Mouse (Mus musculus): Measurements from ENCODE around the gene Slc25a3. TPM values are rescaled to one million over a fixed set of nuclear protein-coding genes. Genes with fewer than 3 reads are reported as not detected.

Slc25a3 gene
- polyA plus RNA-seq (2015; fragmentation: Nextera tagmentation; extraction: Ambion mirVana): 482 and 491 TPM in 2 replicates

- Histone ChIP-seq H3K9ac (replicated peaks; ENCODE audit: low read depth, low read length) (peak within 1 kb of the TSS; percentile 80), H3K4me2 (ENCODE audit: low read length) (peak within 1 kb of the TSS; percentile 85), H3K4me1 (replicated peaks; ENCODE audit: control insufficient read depth, insufficient read depth, low read length) (peaks cover 14% of the 10 kb centered on the region), H3K9me3 (ENCODE audit: control insufficient read depth, low read length) (no peaks in the 10 kb centered on the region), H3K27ac (ENCODE audit: low read length) (peak within 1 kb of the TSS; percentile 86), H3K4me3 (replicated peaks; ENCODE audit: low read length) (peak within 1 kb of the TSS; percentile 65), H3K27me3 (replicated peaks; ENCODE audit: control insufficient read depth, insufficient read depth, low read length) (no peaks in the 10 kb centered on the region), H3K36me3 (ENCODE audit: control insufficient read depth, insufficient read depth) (peaks cover 12% of the 10 kb centered on the region)
- ATAC-seq: peak; percentile 100
- WGBS: 14% methylated on average over 59 of the region's 59 CpGs
Observed at GRCm38 (mm10) chr10:91123828-91124822, at the start of gene Slc25a3. Gene Slc25a3 (minus strand): TSS chr10:91124059.

GRCm38 (mm10) chr10:91172329-91173100 lies 48.7 kb upstream of the Slc25a3 start:
- peak overlapping the region; percentile 96 for H3K4me3 ChIP-seq (replicated peaks; ENCODE audit: low read length)
- H3K27ac ChIP-seq (ENCODE audit: low read length): peak overlapping the region; percentile 100
- peak overlapping the region; percentile 98 for H3K9ac ChIP-seq (replicated peaks; ENCODE audit: low read depth, low read length)
- H3K27me3 ChIP-seq (replicated peaks; ENCODE audit: control insufficient read depth, insufficient read depth, low read length): no peaks in the 10 kb centered on the region
- no peaks in the 10 kb centered on the region for H3K9me3 ChIP-seq (ENCODE audit: control insufficient read depth, low read length)
- H3K36me3 ChIP-seq (ENCODE audit: control insufficient read depth, insufficient read depth): no peaks in the 10 kb centered on the region
- H3K4me1 ChIP-seq (replicated peaks; ENCODE audit: control insufficient read depth, insufficient read depth, low read length): peaks cover 21% of the 10 kb centered on the region
- ATAC-seq: no peak
- 81% methylated on average over 14 of the region's 14 CpGs for WGBS
- H3K4me2 ChIP-seq (ENCODE audit: low read length): peak overlapping the region; percentile 69

GRCm38 (mm10) chr10:91171455-91172328 lies 47.8 kb upstream of the Slc25a3 start:
- Histone ChIP-seq H3K27me3 (replicated peaks; ENCODE audit: control insufficient read depth, insufficient read depth, low read length) (no peaks in the 10 kb centered on the region), H3K4me3 (replicated peaks; ENCODE audit: low read length) (peak overlapping the region; percentile 96), H3K27ac (ENCODE audit: low read length) (peak overlapping the region; percentile 100), H3K4me1 (replicated peaks; ENCODE audit: control insufficient read depth, insufficient read depth, low read length) (peaks cover 29% of the 10 kb centered on the region), H3K4me2 (ENCODE audit: low read length) (peak overlapping the region; percentile 77), H3K9ac (replicated peaks; ENCODE audit: low read depth, low read length) (peak overlapping the region; percentile 98), H3K36me3 (ENCODE audit: control insufficient read depth, insufficient read depth) (no peaks in the 10 kb centered on the region), H3K9me3 (ENCODE audit: control insufficient read depth, low read length) (no peaks in the 10 kb centered on the region)
- ATAC-seq: peak; percentile 97
- under 1% methylated on average over 68 of the region's 68 CpGs for WGBS

- Histone ChIP-seq H3K36me3 (ENCODE audit: control insufficient read depth, insufficient read depth) (no peaks in the 10 kb centered on the region), H3K4me2 (ENCODE audit: low read length) (peak overlapping the region; percentile 77), H3K4me3 (replicated peaks; ENCODE audit: low read length) (peak overlapping the region; percentile 96), H3K9ac (replicated peaks; ENCODE audit: low read depth, low read length) (peak overlapping the region; percentile 98), H3K27ac (ENCODE audit: low read length) (peak overlapping the region; percentile 100), H3K4me1 (replicated peaks; ENCODE audit: control insufficient read depth, insufficient read depth, low read length) (peaks cover 32% of the 10 kb centered on the region), H3K9me3 (ENCODE audit: control insufficient read depth, low read length) (no peaks in the 10 kb centered on the region), H3K27me3 (replicated peaks; ENCODE audit: control insufficient read depth, insufficient read depth, low read length) (no peaks in the 10 kb centered on the region)
- peak; percentile 66 for ATAC-seq
- under 1% methylated on average over 59 of the region's 59 CpGs for WGBS
Observed at GRCm38 (mm10) chr10:91171041-91171440, 47.2 kb upstream of the Slc25a3 start.

- WGBS: under 1% methylated on average over 49 of the region's 50 CpGs
- H3K9ac ChIP-seq (replicated peaks; ENCODE audit: low read depth, low read length): peak overlapping the region; percentile 98
- H3K9me3 ChIP-seq (ENCODE audit: control insufficient read depth, low read length): no peaks in the 10 kb centered on the region
- peak; percentile 38 for ATAC-seq
- H3K4me1 ChIP-seq (replicated peaks; ENCODE audit: control insufficient read depth, insufficient read depth, low read length): peaks cover 32% of the 10 kb centered on the region
- H3K27me3 ChIP-seq (replicated peaks; ENCODE audit: control insufficient read depth, insufficient read depth, low read length): no peaks in the 10 kb centered on the region
- peak overlapping the region; percentile 77 for H3K4me2 ChIP-seq (ENCODE audit: low read length)
- peak overlapping the region; percentile 100 for H3K27ac ChIP-seq (ENCODE audit: low read length)
- peak overlapping the region; percentile 96 for H3K4me3 ChIP-seq (replicated peaks; ENCODE audit: low read length)
- H3K36me3 ChIP-seq (ENCODE audit: control insufficient read depth, insufficient read depth): no peaks in the 10 kb centered on the region
Observed at GRCm38 (mm10) chr10:91170143-91170941, 46.5 kb upstream of the Slc25a3 start.

- H3K36me3 ChIP-seq (ENCODE audit: control insufficient read depth, insufficient read depth): peaks cover under 1% of the 10 kb centered on the region; the same call in 1 of the 2 replicates
- peak overlapping the region; percentile 98; the same call in 1 of the 2 replicates for H3K9ac ChIP-seq (replicated peaks; ENCODE audit: low read depth, low read length)
- peaks cover 32% of the 10 kb centered on the region for H3K4me1 ChIP-seq (replicated peaks; ENCODE audit: control insufficient read depth, insufficient read depth, low read length)
- ATAC-seq: no peak
- H3K4me3 ChIP-seq (replicated peaks; ENCODE audit: low read length): peak overlapping the region; percentile 96
- H3K4me2 ChIP-seq (ENCODE audit: low read length): peak overlapping the region; percentile 77
- 28% methylated on average over 17 of the region's 17 CpGs for WGBS
- H3K9me3 ChIP-seq (ENCODE audit: control insufficient read depth, low read length): no peaks in the 10 kb centered on the region
- H3K27ac ChIP-seq (ENCODE audit: low read length): no peak overlapping the region
- H3K27me3 ChIP-seq (replicated peaks; ENCODE audit: control insufficient read depth, insufficient read depth, low read length): no peaks in the 10 kb centered on the region
Observed at GRCm38 (mm10) chr10:91169414-91170065, 45.7 kb upstream of the Slc25a3 start.

- ATAC-seq: no peak
- Histone ChIP-seq H3K9me3 (ENCODE audit: control insufficient read depth, low read length) (no peaks in the 10 kb centered on the region), H3K4me3 (replicated peaks; ENCODE audit: low read length) (0 out of 2 replicates have a peak overlapping the region, but pooled peaks have one; percentile 3), H3K36me3 (ENCODE audit: control insufficient read depth, insufficient read depth) (peaks cover 16% of the 10 kb centered on the region), H3K27me3 (replicated peaks; ENCODE audit: control insufficient read depth, insufficient read depth, low read length) (no peaks in the 10 kb centered on the region), H3K27ac (ENCODE audit: low read length) (no peak overlapping the region), H3K9ac (replicated peaks; ENCODE audit: low read depth, low read length) (no peak overlapping the region), H3K4me1 (replicated peaks; ENCODE audit: control insufficient read depth, insufficient read depth, low read length) (peaks cover 32% of the 10 kb centered on the region), H3K4me2 (ENCODE audit: low read length) (peak overlapping the region; percentile 20)
- WGBS: 30% methylated on average over 7 of the region's 7 CpGs
Observed at GRCm38 (mm10) chr10:91167352-91167751, 43.5 kb upstream of the Slc25a3 start.
